8 mouse cellular contexts compared by ENCODE assay signal in the genomic region with DNA sequence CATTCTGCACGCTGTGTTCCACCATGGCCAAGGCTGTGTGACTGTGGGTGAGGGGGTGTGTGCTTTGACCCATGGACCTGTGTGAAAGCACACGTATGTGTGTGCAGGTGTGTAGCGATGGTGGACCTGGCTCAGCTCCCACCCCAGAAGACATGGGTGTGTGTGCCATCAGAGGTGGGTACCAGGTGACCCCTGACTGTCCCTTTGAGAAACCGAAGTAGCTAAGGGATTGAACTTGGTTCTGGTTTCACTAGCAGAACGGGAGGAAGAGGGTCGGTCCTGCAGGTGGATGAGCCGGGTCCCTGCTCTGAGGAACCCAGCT. TPM values are rescaled to one million over a fixed set of nuclear protein-coding genes. Genes with fewer than 3 reads are reported as not detected.
A peak's percentile ranks its signal among the peaks of the same experiment; 100 is the strongest.
DNase-seq lines count a peak whose midpoint lies in the region; ATAC-seq and TF ChIP-seq lines count a peak whose summit lies in the region.

No protein-coding gene starts in this region.

- DNase-seq in kidney, adult 2 months: no peak
- no peak for DNase-seq in kidney, postnatal 25 days
- no peak for DNase-seq in embryonic facial prominence, embryonic 10.5 days (ENCODE audit: low spot score)
- no peak for DNase-seq in midbrain, embryonic 14.5 days
- no peak for DNase-seq in retina, embryonic 14.5 days (ENCODE audit: low spot score)
- DNase-seq in cerebellum, adult 8-10 months: no peak

- no peak for TF ChIP-seq POLR2A in kidney, adult 2 months (IDR thresholded peaks at IDR 0.05; ENCODE audit: low read depth, low read length)

- peak overlapping the region; percentile 100 for H3K9ac ChIP-seq in hindbrain, embryonic 15.5 days
- H3K9ac ChIP-seq in midbrain, embryonic 14.5 days (replicated peaks; ENCODE audit: low read length): peak overlapping the region; percentile 99

- H3K27ac ChIP-seq in kidney, adult 2 months (ENCODE audit: insufficient read depth, low read depth, low read length): no peak overlapping the region
- H3K27ac ChIP-seq in embryonic facial prominence, embryonic 10.5 days (replicated peaks): peak overlapping the region; percentile 94
- H3K27ac ChIP-seq in hindbrain, embryonic 15.5 days (replicated peaks): peak overlapping the region; percentile 87
- peak overlapping the region; percentile 84 for H3K27ac ChIP-seq in midbrain, embryonic 14.5 days (replicated peaks; ENCODE audit: low read depth, low read length)

- H3K4me2 ChIP-seq in hindbrain, embryonic 15.5 days: peak overlapping the region; percentile 91
- H3K4me2 ChIP-seq in midbrain, embryonic 14.5 days (ENCODE audit: low read length): peak overlapping the region; percentile 94

- H3K4me1 ChIP-seq in kidney, adult 2 months (ENCODE audit: control insufficient read depth, insufficient read depth, low read length): peaks cover 4% of the 10 kb centered on the region; the same call in 1 of the 2 replicates
- H3K4me1 ChIP-seq in embryonic facial prominence, embryonic 10.5 days: peaks cover 57% of the 10 kb centered on the region
- peaks cover 52% of the 10 kb centered on the region for H3K4me1 ChIP-seq in hindbrain, embryonic 15.5 days (replicated peaks)
- H3K4me1 ChIP-seq in midbrain, embryonic 14.5 days (ENCODE audit: control insufficient read depth, insufficient read depth, low read length): peaks cover 28% of the 10 kb centered on the region

- no peaks in the 10 kb centered on the region for H3K9me3 ChIP-seq in embryonic facial prominence, embryonic 10.5 days
- no peaks in the 10 kb centered on the region for H3K9me3 ChIP-seq in hindbrain, embryonic 15.5 days
- H3K9me3 ChIP-seq in midbrain, embryonic 14.5 days (ENCODE audit: control insufficient read depth, low read length): no peaks in the 10 kb centered on the region

- peak overlapping the region; percentile 51 for H3K4me3 ChIP-seq in kidney, adult 2 months (ENCODE audit: insufficient read depth, low read depth, low read length)
- peak overlapping the region; percentile 89 for H3K4me3 ChIP-seq in embryonic facial prominence, embryonic 10.5 days
- peak overlapping the region; percentile 88 for H3K4me3 ChIP-seq in hindbrain, embryonic 15.5 days
- peak overlapping the region; percentile 90 for H3K4me3 ChIP-seq in midbrain, embryonic 14.5 days (replicated peaks; ENCODE audit: low read depth, low read length)

- no peaks in the 10 kb centered on the region for H3K36me3 ChIP-seq in kidney, adult 2 months (ENCODE audit: control insufficient read depth, insufficient read depth, low read length)
- H3K36me3 ChIP-seq in embryonic facial prominence, embryonic 10.5 days (replicated peaks): no peaks in the 10 kb centered on the region
- no peaks in the 10 kb centered on the region for H3K36me3 ChIP-seq in hindbrain, embryonic 15.5 days
- no peaks in the 10 kb centered on the region for H3K36me3 ChIP-seq in midbrain, embryonic 14.5 days (ENCODE audit: control insufficient read depth, insufficient read depth, low read length)

- H3K27me3 ChIP-seq in kidney, adult 2 months (replicated peaks; ENCODE audit: control insufficient read depth, insufficient read depth, low read length): no peaks in the 10 kb centered on the region
- peaks cover 26% of the 10 kb centered on the region for H3K27me3 ChIP-seq in embryonic facial prominence, embryonic 10.5 days (replicated peaks; ENCODE audit: low read depth, poor library complexity, severe bottlenecking)
- H3K27me3 ChIP-seq in hindbrain, embryonic 15.5 days: no peaks in the 10 kb centered on the region
- H3K27me3 ChIP-seq in midbrain, embryonic 14.5 days (ENCODE audit: control insufficient read depth, insufficient read depth, low read length): no peaks in the 10 kb centered on the region

- no peak; the same call in 1 of the 2 replicates for ATAC-seq in hindbrain, embryonic 15.5 days (ENCODE audit: low FRiP score, low read depth)
- ATAC-seq in midbrain, embryonic 14.5 days (ENCODE audit: low FRiP score, low TSS enrichment): no peak
- ATAC-seq in frontal cortex, adult (ENCODE audit: low TSS enrichment): no peak

- TF ChIP-seq CTCF in kidney, adult 2 months (conservative IDR thresholded peaks at IDR 0.05; ENCODE audit: insufficient read depth, insufficient read length, low read depth, low read length): no peak

- 15% methylated on average over 7 of the region's 7 CpGs for WGBS in kidney, adult 2 months
- 42% methylated on average over 7 of the region's 7 CpGs for WGBS in embryonic facial prominence, embryonic 10.5 days
- 36% methylated on average over 7 of the region's 7 CpGs for WGBS in hindbrain, embryonic 15.5 days
- 42% methylated on average over 7 of the region's 7 CpGs for WGBS in midbrain, embryonic 14.5 days

RNA-seq across cellular contexts. Expression of gene Sdc3, which starts 0.8 kb away (rescaled TPM):
- 27.1 and 45.3 TPM in 2 replicates for polyA plus RNA-seq in kidney, adult 2 months (2012; rRNA removed)
- 31.9 and 32.8 TPM in 2 replicates for polyA plus RNA-seq in embryonic facial prominence, embryonic 10.5 days (2016; fragmentation: Nextera tagmentation; extraction: Ambion mirVana)
- polyA plus RNA-seq in hindbrain, embryonic 15.5 days (2015; fragmentation: Nextera tagmentation; extraction: Ambion mirVana): 146 and 182 TPM in 2 replicates
- polyA plus RNA-seq in midbrain, embryonic 14.5 days (2014; fragmentation: Nextera tagmentation; extraction: Ambion mirVana): 95.3 and 95.7 TPM in 2 replicates
